Mouse (Mus musculus) left cerebral cortex, postnatal 4 days (tissue): ENCODE results near the gene Il9r. TPM values are rescaled to one million over a fixed set of nuclear protein-coding genes. Genes with fewer than 3 reads are reported as not detected.

Experiments
- total RNA-seq, 2 experiments: library from RNA; stranded (reverse); gene quantifications; 2 replicates each; pipeline ENCODE4 v1.2.3; 2021

Gene Il9r
- total RNA-seq, 2 experiments from 2014 or later: not detected

Other genes with a start within 250 kb of the Il9r start
- not detected for gene 4930524B15Rik, start 234.7 kb downstream of the Il9r start, total RNA-seq
- gene Nsg2, start 199.8 kb downstream of the Il9r start, total RNA-seq: 1,000 to 10,000 TPM in 1 of 2 experiments, 100 to 1,000 TPM in 1; 972 to 1,023 TPM
- 10 to 100 TPM; 20.3 to 21.6 TPM for gene Snrnp25, start 5.1 kb upstream of the Il9r start, total RNA-seq
- gene Rhbdf1, start 22.0 kb upstream of the Il9r start, total RNA-seq: 10 to 100 TPM; 17.9 to 19.8 TPM
- 10 to 100 TPM; 21.5 to 22.5 TPM for gene Mpg, start 26.2 kb upstream of the Il9r start, total RNA-seq
- 10 to 100 TPM; 51.0 to 57.6 TPM for gene Nprl3, start 67.4 kb upstream of the Il9r start, total RNA-seq
- gene Hba-x, start 76.1 kb upstream of the Il9r start, total RNA-seq: not detected
- 100 to 1,000 TPM in 1 of 2 experiments, 10 to 100 TPM in 1; 42.1 to 158 TPM for gene Hba-a1, start 83.2 kb upstream of the Il9r start, total RNA-seq
- 1 to 10 TPM; 3.4 to 5.2 TPM for gene Hbq1b, start 86.7 kb upstream of the Il9r start, total RNA-seq
- gene Hba-a2, start 96.2 kb upstream of the Il9r start, total RNA-seq: 100 to 1,000 TPM in 1 of 2 experiments, 10 to 100 TPM in 1; 33.9 to 114 TPM
- 1 to 10 TPM; 1.9 to 3.1 TPM for gene Hbq1a, start 99.8 kb upstream of the Il9r start, total RNA-seq
- 10 to 100 TPM; 43.8 to 48.2 TPM for gene Sh3pxd2b, start 147.5 kb upstream of the Il9r start, total RNA-seq